Mouse (Mus musculus): Measurements from ENCODE around the gene Mycbp. TPM values are rescaled to one million over a fixed set of nuclear protein-coding genes. Genes with fewer than 3 reads are reported as not detected.

The Mycbp gene
- total and polyA plus RNA-seq, 3 experiments, result 54.2 to 86.6 TPM; not detected in 1

DNA sequence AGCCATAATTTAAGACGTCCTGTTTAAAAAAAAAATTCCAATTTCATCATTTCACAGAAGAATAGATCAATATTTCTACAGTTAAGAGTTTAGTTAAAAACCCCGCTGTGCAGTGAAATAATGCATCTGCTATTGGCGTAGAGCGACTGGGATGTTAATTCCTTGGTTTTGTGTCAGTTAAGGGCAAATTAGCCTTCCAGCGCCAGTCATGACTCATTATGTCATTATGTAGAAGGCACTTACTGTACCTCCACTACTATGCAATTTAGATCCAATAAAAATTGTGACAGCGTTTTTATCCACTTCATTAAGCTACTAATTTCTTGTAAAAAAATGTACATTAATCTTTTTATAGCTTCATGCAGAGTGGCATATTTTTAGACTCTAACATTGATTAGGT lies 44.3 kb downstream of the Mycbp start:
- Histone ChIP-seq H3K36me3 (ENCODE audit: control insufficient read depth in 1 of 2, insufficient read depth in 2 of 2, low read length in 2 of 2) (no peaks in the 10 kb centered on the region; a peak in 1 of 4 replicates), H3K4me1 (ENCODE audit: control insufficient read depth in 1 of 2, insufficient read depth in 2 of 2, low read length in 2 of 2) (no peaks in the 10 kb centered on the region), H3K27ac (ENCODE audit: control insufficient read depth, low read depth, low read length) (no peak overlapping the region), H3K9ac (ENCODE audit: control insufficient read depth, low read depth, low read length, poor library complexity, severe bottlenecking) (no peak overlapping the region), H3K27me3 (ENCODE audit: control insufficient read depth in 1 of 2, insufficient read depth in 2 of 2, low read length in 2 of 2) (no peaks in the 10 kb centered on the region; a peak in 2 of 4 replicates), H3K4me3 (ENCODE audit: control insufficient read depth in 1 of 2, insufficient read depth in 1 of 2, low read depth in 2 of 2, low read length in 2 of 2) (no peak overlapping the region), H3K9me3 (replicated peaks; ENCODE audit: insufficient read depth, low read length) (no peaks in the 10 kb centered on the region), H3K79me2 (ENCODE audit: control insufficient read depth, insufficient read depth, low read length, poor library complexity) (no peaks in the 10 kb centered on the region)
- TF ChIP-seq CTCF (IDR thresholded peaks at IDR 0.05 in 2 of 3, conservative IDR thresholded peaks at IDR 0.05 in 1 of 3; ENCODE audit: control insufficient read depth in 1 of 3, insufficient read depth in 1 of 3, low read depth in 2 of 3, low read length in 3 of 3, poor library complexity in 1 of 3, severe bottlenecking in 1 of 3) (no peak), ETS1 (IDR thresholded peaks at IDR 0.05; ENCODE audit: low read depth, low read length) (no peak), RCOR1 (IDR thresholded peaks at IDR 0.05; ENCODE audit: low read depth, low read length) (no peak), SMC3 (IDR thresholded peaks at IDR 0.05; ENCODE audit: low read depth, low read length) (no peak), USF1 (IDR thresholded peaks at IDR 0.05; ENCODE audit: low read depth, low read length) (no peak), GATA1 (IDR thresholded peaks at IDR 0.05; ENCODE audit: low read depth, low read length) (no peak), POLR2AphosphoS2 (IDR thresholded peaks at IDR 0.05; ENCODE audit: low read length) (no peak), SIN3A (IDR thresholded peaks at IDR 0.05; ENCODE audit: low read length) (no peak)
- DNase-seq (ENCODE audit: low read depth, low spot score), result no peak

- Histone ChIP-seq H3K4me3 (ENCODE audit: control insufficient read depth in 1 of 2, insufficient read depth in 1 of 2, low read depth in 2 of 2, low read length in 2 of 2) (no peak overlapping the region), H3K9me3 (replicated peaks; ENCODE audit: insufficient read depth, low read length) (no peaks in the 10 kb centered on the region), H3K9ac (ENCODE audit: control insufficient read depth, low read depth, low read length, poor library complexity, severe bottlenecking) (no peak overlapping the region), H3K79me2 (ENCODE audit: control insufficient read depth, insufficient read depth, low read length, poor library complexity) (no peaks in the 10 kb centered on the region), H3K36me3 (ENCODE audit: control insufficient read depth in 1 of 2, insufficient read depth in 2 of 2, low read length in 2 of 2) (no peaks in the 10 kb centered on the region; a peak in 1 of 4 replicates), H3K27me3 (ENCODE audit: control insufficient read depth in 1 of 2, insufficient read depth in 2 of 2, low read length in 2 of 2) (no peaks in the 10 kb centered on the region; a peak in 2 of 4 replicates), H3K27ac (ENCODE audit: control insufficient read depth, low read depth, low read length) (no peak overlapping the region), H3K4me1 (ENCODE audit: control insufficient read depth in 1 of 2, insufficient read depth in 2 of 2, low read length in 2 of 2) (no peaks in the 10 kb centered on the region)
- no peak for DNase-seq (ENCODE audit: low read depth, low spot score)
- no peak for TF ChIP-seq ZC3H11A (IDR thresholded peaks at IDR 0.05; ENCODE audit: low read depth, low read length)
- TF ChIP-seq MEF2A (IDR thresholded peaks at IDR 0.05; ENCODE audit: extremely low read depth, insufficient replicate concordance, low read depth, low read length, poor library complexity, severe bottlenecking), result no peak
- TF ChIP-seq EP300 (IDR thresholded peaks at IDR 0.05; ENCODE audit: low read depth in 1 of 2, low read length in 2 of 2), result no peak
- no peak for TF ChIP-seq TAL1 (IDR thresholded peaks at IDR 0.05; ENCODE audit: low read length)
- no peak for TF ChIP-seq MAFK (IDR thresholded peaks at IDR 0.05; ENCODE audit: borderline replicate concordance, low read depth, low read length)
- TF ChIP-seq ZNF384 (IDR thresholded peaks at IDR 0.05; ENCODE audit: low read depth, low read length), result no peak
- TF ChIP-seq USF1 (IDR thresholded peaks at IDR 0.05; ENCODE audit: low read depth, low read length), result no peak
- no peak for TF ChIP-seq SIN3A (IDR thresholded peaks at IDR 0.05; ENCODE audit: low read length)
- TF ChIP-seq ZMIZ1 (IDR thresholded peaks at IDR 0.05; ENCODE audit: low read depth, low read length), result no peak
- TF ChIP-seq MYC (IDR thresholded peaks at IDR 0.05; ENCODE audit: low read depth, low read length), result no peak
- TF ChIP-seq KAT2A (conservative IDR thresholded peaks at IDR 0.05; ENCODE audit: low read depth, low read length), result no peak
- no peak for TF ChIP-seq NRF1 (IDR thresholded peaks at IDR 0.05; ENCODE audit: insufficient read depth, low read depth, low read length, poor library complexity, severe bottlenecking)
- TF ChIP-seq SMC3 (IDR thresholded peaks at IDR 0.05; ENCODE audit: low read depth, low read length), result no peak
- no peak for TF ChIP-seq MAX (IDR thresholded peaks at IDR 0.05; ENCODE audit: low read length)
- TF ChIP-seq RAD21 (IDR thresholded peaks at IDR 0.05; ENCODE audit: low read depth, low read length), result no peak
- no peak for TF ChIP-seq NELFE (IDR thresholded peaks at IDR 0.05; ENCODE audit: low read depth, low read length)
- TF ChIP-seq ELF1 (IDR thresholded peaks at IDR 0.05; ENCODE audit: low read depth, low read length), result no peak
Measured at GRCm38 (mm10) chr4:123949649-123950048, 45.0 kb downstream of the Mycbp start.
